Mouse (Mus musculus): Measurements from ENCODE around the gene Lrguk. TPM values are rescaled to one million over a fixed set of nuclear protein-coding genes. Genes with fewer than 3 reads are reported as not detected.

Gene Lrguk
- polyA plus RNA-seq, 1 experiment from 2014 or later, result 3.5 TPM

DNA sequence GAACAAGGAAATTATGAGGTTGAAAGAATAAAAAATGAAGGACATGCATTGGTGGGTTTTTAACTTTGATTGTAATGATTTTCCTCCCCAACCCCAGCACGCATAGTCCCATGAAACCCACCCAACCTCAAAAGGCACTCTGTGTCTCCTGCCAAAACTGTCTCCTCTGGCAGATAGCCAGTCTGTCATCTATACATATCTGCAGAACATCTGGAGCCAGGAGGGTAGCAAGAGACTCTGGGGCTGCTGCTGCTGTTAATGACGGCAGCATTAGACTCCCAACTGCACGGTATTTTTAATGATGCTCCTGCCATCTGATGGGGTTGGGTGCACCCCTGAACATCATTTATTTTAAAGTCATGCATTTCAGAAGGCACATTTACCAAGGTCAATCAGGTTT lies 59.7 kb downstream of the Lrguk start:
- DNase-seq (peak; percentile 78), ATAC-seq (ENCODE audit: insufficient read depth) (peak; percentile 70; the same call in 1 of the 2 replicates)
- Histone ChIP-seq H3K4me2 (no peak overlapping the region), H3K27me3 (ENCODE audit: insufficient read depth, low read length) (no peaks in the 10 kb centered on the region), H3K9me3 (ENCODE audit: low read depth, low read length) (no peaks in the 10 kb centered on the region), H3K27ac (ENCODE audit: low read depth) (no peak overlapping the region), H3K4me1 (ENCODE audit: insufficient read depth) (peaks cover 3% of the 10 kb centered on the region; the same call in 1 of the 2 replicates), H3K4me3 (ENCODE audit: low read depth, low read length) (no peak overlapping the region), H3K36me3 (ENCODE audit: insufficient read depth) (no peaks in the 10 kb centered on the region), H3K9ac (no peak overlapping the region)
- WGBS, result 43% methylated on average over 3 of the region's 3 CpGs
- no peak for TF ChIP-seq CTCF (IDR thresholded peaks at IDR 0.05; ENCODE audit: low read depth)

DNA sequence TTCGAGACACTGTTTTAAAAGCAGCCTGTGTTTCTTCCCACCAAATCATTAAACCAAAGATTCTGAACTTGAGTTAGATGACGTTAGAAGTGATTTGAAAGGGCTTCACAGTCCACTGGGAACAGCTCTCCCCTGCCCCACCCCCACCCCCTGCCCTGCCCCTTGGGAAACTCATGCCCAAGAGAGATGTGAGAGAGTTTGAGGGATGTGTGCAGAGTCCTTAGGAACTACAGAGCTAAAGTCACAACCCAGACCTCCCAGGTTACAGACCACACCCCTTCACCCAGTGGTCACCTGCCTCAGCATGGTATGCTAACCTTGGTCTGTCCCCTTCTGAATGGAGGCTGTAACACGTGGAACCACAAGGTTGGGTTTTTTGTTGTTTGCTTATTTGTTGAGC lies 62.3 kb downstream of the Lrguk start:
- Histone ChIP-seq H3K36me3 (ENCODE audit: insufficient read depth) (no peaks in the 10 kb centered on the region), H3K4me2 (no peak overlapping the region), H3K4me1 (ENCODE audit: insufficient read depth) (peaks cover 4% of the 10 kb centered on the region; the same call in 1 of the 2 replicates), H3K27me3 (ENCODE audit: insufficient read depth, low read length) (no peaks in the 10 kb centered on the region), H3K9ac (no peak overlapping the region), H3K4me3 (ENCODE audit: low read depth, low read length) (no peak overlapping the region), H3K9me3 (ENCODE audit: low read depth, low read length) (no peaks in the 10 kb centered on the region), H3K27ac (ENCODE audit: low read depth) (no peak overlapping the region)
- DNase-seq (no peak), ATAC-seq (ENCODE audit: insufficient read depth) (no peak)
- WGBS, result 64% methylated on average over 3 of the region's 3 CpGs
- TF ChIP-seq CTCF (IDR thresholded peaks at IDR 0.05; ENCODE audit: low read depth), result no peak

DNA sequence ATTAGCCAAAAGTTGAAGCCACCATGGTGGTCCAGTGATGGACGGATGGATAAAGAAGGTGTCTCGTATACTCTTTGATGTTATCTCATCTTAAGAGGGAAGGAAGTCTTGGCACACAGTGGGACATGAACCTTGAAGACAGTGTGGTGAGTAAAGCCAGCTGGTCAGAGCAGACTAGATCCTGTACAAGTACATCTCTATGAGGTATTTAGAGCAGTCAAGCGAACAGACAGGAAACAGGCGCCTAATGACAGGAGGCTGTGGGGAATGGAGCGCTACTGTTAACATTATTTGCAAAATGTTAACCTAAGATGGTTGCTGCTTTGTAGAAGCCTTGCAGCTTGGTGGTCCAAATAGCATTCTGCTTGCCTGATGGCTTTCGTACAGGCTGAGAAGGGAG lies 67.0 kb downstream of the Lrguk start:
- DNase-seq (peak; percentile 85), ATAC-seq (ENCODE audit: insufficient read depth) (peak; percentile 97)
- TF ChIP-seq CTCF (IDR thresholded peaks at IDR 0.05; ENCODE audit: low read depth), result no peak
- Histone ChIP-seq H3K4me1 (ENCODE audit: insufficient read depth) (0 out of 2 replicates have a peak, but pooled peaks cover 6% of the 10 kb centered on the region), H3K4me2 (no peak overlapping the region), H3K9ac (no peak overlapping the region), H3K9me3 (ENCODE audit: low read depth, low read length) (no peaks in the 10 kb centered on the region), H3K4me3 (ENCODE audit: low read depth, low read length) (no peak overlapping the region), H3K36me3 (ENCODE audit: insufficient read depth) (no peaks in the 10 kb centered on the region), H3K27me3 (ENCODE audit: insufficient read depth, low read length) (no peaks in the 10 kb centered on the region), H3K27ac (ENCODE audit: low read depth) (peak overlapping the region; percentile 66)
- 38% methylated on average over 6 of the region's 6 CpGs for WGBS

DNA sequence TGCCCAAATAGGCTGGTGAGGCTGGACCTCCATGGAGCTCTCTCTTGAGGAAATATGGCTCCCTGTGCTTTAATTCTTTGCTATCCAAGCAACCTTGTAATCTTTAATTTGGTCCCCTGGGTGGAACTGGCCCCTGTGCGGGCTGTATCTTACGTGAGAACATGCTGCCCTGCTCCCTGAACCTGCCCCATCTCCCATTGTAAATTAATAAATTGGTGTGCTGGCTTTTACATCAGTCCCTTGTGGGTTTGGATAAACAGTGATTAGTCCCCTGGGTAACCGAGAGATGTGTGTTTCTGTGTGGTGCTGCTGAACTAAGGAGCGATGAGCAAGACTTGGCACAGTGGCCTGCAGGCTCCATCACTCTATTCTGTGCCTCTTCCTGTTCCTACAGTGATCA lies 67.7 kb downstream of the Lrguk start:
- no peak for ATAC-seq (ENCODE audit: insufficient read depth)
- 76% methylated on average over 4 of the region's 4 CpGs for WGBS

DNA sequence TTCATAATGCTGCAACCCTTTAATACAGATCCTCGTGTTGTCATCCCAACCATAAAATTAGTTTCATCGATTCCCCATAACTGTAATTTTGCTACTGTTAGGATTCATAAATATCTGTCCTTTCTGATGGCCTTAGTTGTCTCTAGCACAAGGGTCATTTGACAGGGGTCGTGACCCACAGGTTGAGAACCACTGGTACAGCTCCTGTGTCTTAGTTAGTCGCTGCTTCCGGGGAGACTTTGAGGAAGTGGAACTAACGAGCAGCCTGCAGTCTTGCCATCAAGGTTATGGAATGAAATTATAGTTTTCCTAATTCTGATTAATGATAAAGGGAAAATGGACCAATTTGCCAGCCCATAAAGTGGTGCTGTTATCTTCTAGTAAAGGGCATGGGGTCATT lies 70.5 kb downstream of the Lrguk start:
- no peak for TF ChIP-seq CTCF (IDR thresholded peaks at IDR 0.05; ENCODE audit: low read depth)
- Histone ChIP-seq H3K9me3 (ENCODE audit: low read depth, low read length) (no peaks in the 10 kb centered on the region), H3K27me3 (ENCODE audit: insufficient read depth, low read length) (no peaks in the 10 kb centered on the region)

More for the DNA sequence above, 67.7 kb downstream of the Lrguk start:
- Histone ChIP-seq H3K4me1 (ENCODE audit: insufficient read depth) (0 out of 2 replicates have a peak, but pooled peaks cover 6% of the 10 kb centered on the region), H3K4me2 (no peak overlapping the region), H3K9me3 (ENCODE audit: low read depth, low read length) (no peaks in the 10 kb centered on the region), H3K27me3 (ENCODE audit: insufficient read depth, low read length) (no peaks in the 10 kb centered on the region), H3K4me3 (ENCODE audit: low read depth, low read length) (no peak overlapping the region), H3K36me3 (ENCODE audit: insufficient read depth) (no peaks in the 10 kb centered on the region), H3K27ac (ENCODE audit: low read depth) (peak overlapping the region; percentile 66), H3K9ac (no peak overlapping the region)
- TF ChIP-seq CTCF (IDR thresholded peaks at IDR 0.05; ENCODE audit: low read depth), result no peak
- DNase-seq, result no peak

DNA sequence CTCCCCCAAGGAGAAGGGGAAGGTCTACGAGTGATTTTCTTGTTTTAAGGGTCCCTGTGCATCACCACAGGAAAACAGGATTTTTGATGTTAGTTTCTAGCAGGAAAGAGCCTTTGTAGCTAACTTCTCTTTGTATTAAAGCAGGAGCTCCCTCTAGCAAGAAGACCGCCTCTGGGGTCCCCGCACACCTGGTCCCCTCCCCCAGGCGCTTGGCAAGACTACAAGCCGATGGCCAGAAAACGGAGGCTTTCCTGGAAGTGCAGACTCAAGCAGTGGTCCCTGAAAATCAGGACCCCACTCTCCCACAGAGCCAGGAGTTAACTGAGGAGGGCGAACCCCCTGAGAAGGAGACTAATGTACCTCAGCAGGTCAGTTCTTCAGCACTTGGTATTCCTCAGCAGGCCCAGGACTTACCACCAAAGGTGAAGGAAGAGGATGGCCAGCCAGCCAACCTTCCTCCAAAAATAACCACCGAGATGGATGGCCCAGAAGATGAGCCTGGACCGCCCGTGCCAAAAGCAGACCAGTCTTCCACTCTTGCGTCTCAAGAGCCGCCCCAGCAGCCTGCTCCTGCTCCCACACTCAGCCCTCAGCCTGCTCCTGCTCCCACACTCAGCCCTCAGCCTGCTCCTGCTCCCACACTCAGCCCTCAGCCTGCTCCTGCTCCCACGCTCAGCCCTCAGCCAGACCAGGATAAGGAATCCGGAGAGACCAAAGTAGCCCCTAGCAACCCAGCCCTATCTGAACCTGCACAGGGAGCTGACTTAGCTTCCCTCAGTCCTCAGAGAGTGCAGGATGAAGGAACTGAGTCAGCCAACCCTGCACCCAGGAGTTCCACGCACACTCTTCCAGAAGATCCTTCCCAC lies 72.5 kb downstream of the Lrguk start:
- no peak for TF ChIP-seq CTCF (IDR thresholded peaks at IDR 0.05; ENCODE audit: low read depth)
- H3K9me3 ChIP-seq (ENCODE audit: low read depth, low read length), result no peaks in the 10 kb centered on the region
- H3K27me3 ChIP-seq (ENCODE audit: insufficient read depth, low read length), result no peaks in the 10 kb centered on the region
- no peak overlapping the region for H3K9ac ChIP-seq
- WGBS, result 87% methylated on average over 15 of the region's 15 CpGs
- 0 out of 2 replicates have a peak, but pooled peaks cover 2% of the 10 kb centered on the region for H3K4me1 ChIP-seq (ENCODE audit: insufficient read depth)
- H3K36me3 ChIP-seq (ENCODE audit: insufficient read depth), result 0 out of 2 replicates have a peak, but pooled peaks cover 2% of the 10 kb centered on the region
- H3K27ac ChIP-seq (ENCODE audit: low read depth), result no peak overlapping the region
- ATAC-seq (ENCODE audit: insufficient read depth) (peak; percentile 21; the same call in 1 of the 2 replicates), DNase-seq (no peak)
- H3K4me3 ChIP-seq (ENCODE audit: low read depth, low read length), result no peak overlapping the region
- H3K4me2 ChIP-seq, result no peak overlapping the region

More for the DNA sequence above, 70.5 kb downstream of the Lrguk start:
- H3K36me3 ChIP-seq (ENCODE audit: insufficient read depth), result 0 out of 2 replicates have a peak, but pooled peaks cover 2% of the 10 kb centered on the region
- ATAC-seq (ENCODE audit: insufficient read depth) (no peak), DNase-seq (no peak)
- 0 out of 2 replicates have a peak, but pooled peaks cover 6% of the 10 kb centered on the region for H3K4me1 ChIP-seq (ENCODE audit: insufficient read depth)
- no peak overlapping the region for H3K9ac ChIP-seq
- 85% methylated on average over 6 of the region's 6 CpGs for WGBS
- no peak overlapping the region for H3K4me3 ChIP-seq (ENCODE audit: low read depth, low read length)
- H3K4me2 ChIP-seq, result no peak overlapping the region
- no peak overlapping the region for H3K27ac ChIP-seq (ENCODE audit: low read depth)

DNA sequence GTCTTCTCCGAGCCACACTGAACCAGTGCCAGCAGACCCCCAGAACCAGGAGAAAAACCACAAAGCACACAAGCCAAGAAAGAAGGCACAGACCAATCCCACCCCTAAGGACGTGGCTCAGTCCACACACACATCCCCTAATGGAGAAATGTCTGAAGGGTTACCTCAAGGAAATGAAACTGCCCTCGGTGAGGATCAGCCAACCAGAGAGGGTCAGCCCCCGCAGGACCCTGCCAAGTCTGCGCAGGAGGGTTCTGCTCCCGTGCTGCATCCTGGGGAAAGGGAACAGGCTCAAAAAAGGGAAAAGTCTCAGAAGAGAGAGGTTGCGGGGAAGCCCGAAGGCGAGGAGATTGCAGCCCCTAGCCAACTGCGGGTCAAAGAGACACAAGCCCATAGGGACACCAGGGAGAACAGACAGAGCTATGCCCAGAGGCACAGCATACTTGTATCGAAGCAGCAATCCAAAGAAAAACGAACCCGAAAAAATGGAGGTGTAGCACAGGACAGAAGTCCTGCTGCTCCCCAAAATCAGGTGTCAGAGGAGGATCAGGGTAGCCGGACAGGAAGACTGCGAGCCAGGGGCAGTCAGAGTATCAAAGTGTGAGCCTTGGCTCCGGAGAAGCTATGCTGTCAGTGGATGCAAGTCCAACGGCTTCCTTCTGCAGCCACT lies 74.1 kb downstream of the Lrguk start:
- Histone ChIP-seq H3K4me3 (ENCODE audit: low read depth, low read length) (no peak overlapping the region), H3K9me3 (ENCODE audit: low read depth, low read length) (no peaks in the 10 kb centered on the region), H3K9ac (no peak overlapping the region), H3K27ac (ENCODE audit: low read depth) (no peak overlapping the region), H3K4me1 (ENCODE audit: insufficient read depth) (no peaks in the 10 kb centered on the region), H3K36me3 (ENCODE audit: insufficient read depth) (0 out of 2 replicates have a peak, but pooled peaks cover 2% of the 10 kb centered on the region), H3K27me3 (ENCODE audit: insufficient read depth, low read length) (no peaks in the 10 kb centered on the region), H3K4me2 (no peak overlapping the region)
- DNase-seq, result no peak
- WGBS, result 88% methylated on average over 17 of the region's 17 CpGs
- TF ChIP-seq CTCF (IDR thresholded peaks at IDR 0.05; ENCODE audit: low read depth), result no peak
- no peak for ATAC-seq (ENCODE audit: insufficient read depth)
